Mouse (Mus musculus) limb, embryonic 13.5 days (tissue): ENCODE data around the gene Snrpe. TPM values are rescaled to one million over a fixed set of nuclear protein-coding genes. Genes with fewer than 3 reads are reported as not detected.

Experiments used
- ATAC-seq: fragments of 200-750 bp; cut with Nextera tagmentation; 2 replicates; pipeline ENCODE4 v1.8.0; 2017; ENCODE audit warnings: low read depth, moderate number of reproducible peaks, moderate TSS enrichment; ENCODE audit not compliant: low FRiP score
- H3K27ac ChIP-seq: fragments of 300-500 bp; sonication (generic); 2 replicates; pipeline ENCODE4 v1.5.1; 2015; ENCODE audit warnings: inconsistent platforms, mild to moderate bottlenecking, moderate library complexity
- H3K27me3 ChIP-seq: fragments of 300-500 bp; sonication (generic); 2 replicates; pipeline ENCODE4 v1.6.1; 2015; ENCODE audit warnings: mild to moderate bottlenecking, inconsistent platforms
- H3K36me3 ChIP-seq: fragments of 300-500 bp; sonication (generic); 2 replicates; pipeline ENCODE4 v1.6.1; 2015; ENCODE audit warnings: inconsistent platforms, mild to moderate bottlenecking, moderate library complexity
- H3K4me1 ChIP-seq: fragments of 300-500 bp; sonication (generic); 2 replicates; pipeline ENCODE4 v1.6.1; 2015; ENCODE audit warnings: inconsistent platforms
- H3K4me2 ChIP-seq: fragments of 300-500 bp; sonication (generic); replicated peaks from 2 replicates; pipeline ENCODE4 v1.6.1; 2015; ENCODE audit warnings: inconsistent platforms, mild to moderate bottlenecking, moderate library complexity
- H3K4me3 ChIP-seq: fragments of 300-500 bp; sonication (generic); 2 replicates; pipeline ENCODE4 v1.5.1; 2015; ENCODE audit warnings: moderate library complexity, mild to moderate bottlenecking, inconsistent platforms
- H3K9ac ChIP-seq: fragments of 300-500 bp; sonication (generic); 2 replicates; pipeline ENCODE4 v1.6.1; 2015; ENCODE audit warnings: mild to moderate bottlenecking, inconsistent platforms
- H3K9me3 ChIP-seq: fragments of 300-500 bp; sonication (generic); 2 replicates; pipeline ENCODE4 v1.6.1; 2016; ENCODE audit warnings: inconsistent platforms
- WGBS: fragments of 180-500 bp; shearing (Covaris S2); methylation state at CpG from one replicate; pipeline ENCODE4 v1.1.7; 2015; 5-methylcytosine and 5-hydroxymethylcytosine counted together
- polyA plus RNA-seq: library from polyadenylated mRNA; unstranded; fragments of >200 nt; fragmentation: Nextera tagmentation; extraction: Ambion mirVana; gene quantifications from 2 replicates; pipeline ENCODE4 v1.2.1, GENCODE M21; 2015

Gene Snrpe
- polyA plus RNA-seq, 1 experiment from 2014 or later: 732 TPM

DNA sequence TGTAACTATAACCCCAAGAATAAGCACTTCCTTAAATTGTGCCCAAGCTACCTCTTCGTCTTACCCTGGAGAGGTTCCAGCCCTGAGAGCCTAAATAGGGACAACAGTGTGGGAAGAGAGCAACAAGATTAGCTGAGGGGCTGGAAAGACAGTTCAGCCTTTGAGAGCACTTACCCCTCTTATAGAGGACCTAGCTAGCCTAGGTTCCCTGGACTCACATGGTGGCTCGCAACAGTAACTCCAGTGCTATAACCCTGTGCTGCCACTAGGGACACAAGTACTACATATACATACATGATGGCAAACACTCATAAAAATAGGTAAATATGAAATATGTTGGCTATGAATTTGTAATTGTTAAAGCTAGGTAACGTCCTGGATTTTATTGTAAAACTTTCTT, 3.7 kb upstream of the Snrpe start:
- no peaks in the 10 kb centered on the region for H3K27me3 ChIP-seq
- no peak overlapping the region for H3K4me2 ChIP-seq
- no peak overlapping the region for H3K4me3 ChIP-seq
- peaks cover 42% of the 10 kb centered on the region for H3K36me3 ChIP-seq
- no peaks in the 10 kb centered on the region for H3K9me3 ChIP-seq
- WGBS: 76% methylated on average over 3 of the region's 3 CpGs
- no peak for ATAC-seq
- no peak overlapping the region for H3K27ac ChIP-seq
- H3K9ac ChIP-seq: no peak overlapping the region
- peaks cover 8% of the 10 kb centered on the region for H3K4me1 ChIP-seq

- Histone ChIP-seq H3K4me3 (no peak overlapping the region), H3K27me3 (no peaks in the 10 kb centered on the region), H3K9me3 (no peaks in the 10 kb centered on the region), H3K36me3 (peaks cover 44% of the 10 kb centered on the region), H3K4me1 (peaks cover 11% of the 10 kb centered on the region), H3K27ac (no peak overlapping the region), H3K4me2 (no peak overlapping the region), H3K9ac (no peak overlapping the region)
- no peak for ATAC-seq
- 92% methylated on average over 1 of the region's 1 CpGs for WGBS
These were observed 1.3 kb upstream of the Snrpe start for GRCm38 (mm10) chr1:133611436-133611835.

GRCm38 (mm10) chr1:133610601-133611000, 510 bp upstream of the Snrpe start:
- peaks cover 11% of the 10 kb centered on the region for H3K4me1 ChIP-seq
- no peak overlapping the region for H3K27ac ChIP-seq
- ATAC-seq: no peak
- H3K27me3 ChIP-seq: no peaks in the 10 kb centered on the region
- H3K4me3 ChIP-seq: peak overlapping the region; percentile 92
- peaks cover 44% of the 10 kb centered on the region for H3K36me3 ChIP-seq
- H3K9ac ChIP-seq: peak overlapping the region; percentile 51
- 53% methylated on average over 6 of the region's 6 CpGs for WGBS
- H3K4me2 ChIP-seq: peak overlapping the region; percentile 42
- H3K9me3 ChIP-seq: no peaks in the 10 kb centered on the region

- no peaks in the 10 kb centered on the region for H3K27me3 ChIP-seq
- H3K9me3 ChIP-seq: no peaks in the 10 kb centered on the region
- no peak overlapping the region for H3K9ac ChIP-seq
- no peak for ATAC-seq
- H3K4me1 ChIP-seq: 0 out of 2 replicates have a peak, but pooled peaks cover 3% of the 10 kb centered on the region
- H3K4me2 ChIP-seq: no peak overlapping the region
- WGBS: 90% methylated on average over 4 of the region's 4 CpGs
- H3K4me3 ChIP-seq: no peak overlapping the region
- no peak overlapping the region for H3K27ac ChIP-seq
- peaks cover 72% of the 10 kb centered on the region for H3K36me3 ChIP-seq
These were observed 6.9 kb downstream of the Snrpe start for GRCm38 (mm10) chr1:133603174-133603573.

GRCm38 (mm10) chr1:133596298-133597007, 13.6 kb downstream of the Snrpe start:
- H3K27ac ChIP-seq: peak overlapping the region; percentile 74
- H3K4me2 ChIP-seq: peak overlapping the region; percentile 9
- peaks cover 22% of the 10 kb centered on the region for H3K4me1 ChIP-seq
- no peak overlapping the region for H3K4me3 ChIP-seq
- ATAC-seq: peak; percentile 76
- no peaks in the 10 kb centered on the region for H3K9me3 ChIP-seq
- H3K36me3 ChIP-seq: peaks cover 4% of the 10 kb centered on the region
- no peaks in the 10 kb centered on the region for H3K27me3 ChIP-seq
- no peak overlapping the region for H3K9ac ChIP-seq
- WGBS: 8% methylated on average over 4 of the region's 4 CpGs

DNA sequence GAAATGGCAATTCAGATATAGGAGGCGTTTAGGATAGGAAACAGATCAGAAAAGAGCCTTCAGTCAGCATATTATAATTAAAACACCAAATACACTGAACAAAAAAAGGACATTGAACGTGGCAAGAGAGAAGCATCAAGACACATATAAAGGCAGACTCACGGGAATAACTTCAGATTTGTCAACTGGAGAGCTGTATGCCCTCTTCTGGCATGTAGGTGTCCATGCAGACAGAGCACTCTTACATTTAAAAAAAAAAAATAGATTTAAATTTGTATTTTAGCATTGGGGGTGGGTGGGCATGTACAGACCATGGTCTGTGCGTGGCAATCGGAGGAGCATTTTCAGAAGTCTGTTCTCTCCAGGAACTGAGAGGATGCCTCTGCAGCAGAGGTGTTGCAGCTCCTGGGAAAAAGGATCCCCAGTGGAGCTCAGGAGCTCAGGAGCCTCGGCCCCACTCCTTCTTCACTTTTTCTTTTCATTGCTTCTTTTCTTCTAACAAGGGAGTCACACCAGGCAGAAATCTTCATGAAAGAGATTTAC, 24.0 kb downstream of the Snrpe start:
- H3K27me3 ChIP-seq: no peaks in the 10 kb centered on the region
- no peak overlapping the region for H3K4me2 ChIP-seq
- no peaks in the 10 kb centered on the region for H3K36me3 ChIP-seq
- ATAC-seq: no peak
- H3K4me1 ChIP-seq: 0 out of 2 replicates have a peak, but pooled peaks cover 3% of the 10 kb centered on the region
- no peak overlapping the region for H3K9ac ChIP-seq
- no peak overlapping the region for H3K4me3 ChIP-seq
- H3K9me3 ChIP-seq: no peaks in the 10 kb centered on the region
- no peak overlapping the region for H3K27ac ChIP-seq
- 75% methylated on average over 6 of the region's 6 CpGs for WGBS

DNA sequence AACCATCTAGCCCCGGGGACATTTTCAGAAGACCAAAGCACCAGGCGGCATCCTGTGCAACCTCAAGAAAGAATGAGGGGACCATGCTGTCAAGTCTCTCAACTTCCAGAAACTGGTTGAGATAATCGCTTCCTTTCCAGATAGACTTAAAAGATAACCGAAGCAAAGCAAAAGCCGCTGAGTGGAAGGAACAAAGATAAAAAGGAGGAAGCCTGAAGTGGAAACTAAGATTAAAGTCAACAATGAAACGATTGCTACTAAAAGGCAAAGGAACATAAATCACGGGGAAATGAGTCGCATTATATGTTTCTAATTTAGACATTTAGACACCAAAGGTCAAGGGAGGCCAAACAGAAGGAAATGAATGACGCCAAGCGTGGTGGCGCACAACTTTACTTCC, 38.8 kb downstream of the Snrpe start:
- Histone ChIP-seq H3K27me3 (no peaks in the 10 kb centered on the region), H3K9ac (no peak overlapping the region), H3K4me1 (no peaks in the 10 kb centered on the region), H3K27ac (no peak overlapping the region), H3K4me2 (no peak overlapping the region), H3K9me3 (peaks cover 3% of the 10 kb centered on the region), H3K36me3 (no peaks in the 10 kb centered on the region), H3K4me3 (no peak overlapping the region)
- 72% methylated on average over 11 of the region's 11 CpGs for whole genome bisulfite sequencing
- ATAC-seq: no peak

Other genes starting within 250 kb of the Snrpe start
- 1.4 and 1.7 TPM in 2 replicates for gene Etnk2, start 246.7 kb downstream of the Snrpe start, polyA plus RNA-seq
- gene Sox13, start 185.9 kb downstream of the Snrpe start, polyA plus RNA-seq: 3.9 and 4.6 TPM in 2 replicates
- gene Zbed6, start 50.6 kb upstream of the Snrpe start, polyA plus RNA-seq: not detected in 2 replicates
- 6.3 and 7.3 TPM in 2 replicates for gene Gm38394, start 51.0 kb upstream of the Snrpe start, polyA plus RNA-seq
- gene Lax1, start 79.8 kb upstream of the Snrpe start, polyA plus RNA-seq: 0.79 and 1.1 TPM in 2 replicates
- 11.7 and 15.3 TPM in 2 replicates for gene Atp2b4, start 190.8 kb upstream of the Snrpe start, polyA plus RNA-seq